In the genomic region with DNA sequence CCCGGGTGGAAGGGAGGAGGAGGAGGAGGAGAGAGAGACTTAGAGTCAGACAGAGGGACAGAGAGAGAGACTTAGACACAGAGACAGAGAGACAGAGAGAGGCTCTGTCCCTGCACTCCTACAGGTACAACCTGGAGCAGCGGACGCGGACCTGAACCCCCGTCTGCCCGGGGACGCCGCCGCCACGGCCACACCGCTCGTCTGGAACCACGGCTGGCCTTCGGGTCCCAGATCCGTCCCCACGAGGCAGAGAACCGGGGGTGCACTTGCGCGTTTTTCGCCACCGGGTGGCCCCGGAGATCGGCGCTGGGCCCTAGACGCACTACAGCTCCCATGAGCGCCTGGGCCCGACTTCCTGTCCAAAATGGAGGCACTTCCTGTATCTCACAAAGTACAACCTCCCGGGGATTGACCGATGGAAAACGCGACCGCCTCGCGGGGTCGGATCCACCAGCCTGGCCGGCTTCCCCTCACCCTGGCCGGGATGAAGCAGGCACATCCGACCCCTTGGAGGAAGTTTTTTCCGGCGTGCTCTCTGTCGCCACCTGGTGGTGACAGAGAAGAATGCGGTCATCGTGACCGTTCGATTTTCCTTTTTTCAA, we compare ENCODE assay signal across 8 mouse cellular contexts. TPM values are rescaled to one million over a fixed set of nuclear protein-coding genes. Genes with fewer than 3 reads are reported as not detected.
DNase-seq lines count a peak whose midpoint lies in the region; ATAC-seq and TF ChIP-seq lines count a peak whose summit lies in the region.
"Not testable (repeated sequence)": the region's sequence is repeated elsewhere in the genome, so short reads cannot be mapped to it uniquely, and the experiment has no call there.

TSS of gene Gm45844 (minus strand) at position 324 of the 602 bp plus-strand sequence.

- H3K27ac ChIP-seq in ES-E14 (ENCODE audit: insufficient read depth, low read depth, low read length, poor library complexity, severe bottlenecking); hindbrain, embryonic 11.5 days (ENCODE audit: low read depth, low read length): not testable (repeated sequence)

- in situ Hi-C loops in ES-E14 (cut with MboI; ENCODE audit: low sequenced_read_pairs in 2 of 2, unreplicated experiment in 2 of 2) = not testable (repeated sequence)

- not testable (repeated sequence) for H3K27me3 ChIP-seq in hindbrain, embryonic 11.5 days (ENCODE audit: control insufficient read depth, insufficient read depth, low read length)

- not testable (repeated sequence) for H3K4me1 ChIP-seq in ES-E14 (ENCODE audit: control insufficient read depth in 2 of 2, insufficient read depth in 2 of 2, low read length in 2 of 2, poor library complexity in 1 of 2); hindbrain, embryonic 11.5 days (replicated peaks; ENCODE audit: control insufficient read depth, insufficient read depth, low read length)

- not testable (repeated sequence) for DNase-seq in ES-E14 (ENCODE audit: low read depth, low spot score)
- peak; percentile 97 for DNase-seq in cerebellum, adult 9-10 months
- DNase-seq in frontal cortex, adult 2 months (ENCODE audit: extremely low spot score in 1 of 2, low spot score in 1 of 2) = peak; percentile 87 to 92
- peak; percentile 78 for DNase-seq in hindbrain, embryonic 11.5 days (ENCODE audit: low spot score)
- DNase-seq in layer of hippocampus, postnatal 14 days (ENCODE audit: low spot score in 2 of 2) = peak; percentile 91 to 96
- peak; percentile 92 for DNase-seq in lung, postnatal 10 days
- DNase-seq in ovary, postnatal 14 days (ENCODE audit: low spot score) = peak; percentile 82
- DNase-seq in thymus, postnatal 10 days (ENCODE audit: low spot score in 2 of 2) = peak; percentile 71 to 89

- H3K4me2 ChIP-seq in hindbrain, embryonic 11.5 days (replicated peaks; ENCODE audit: low read depth, low read length) = 0 out of 2 replicates have a peak within 1 kb of the TSS, but pooled peaks have one; percentile 8

- H3K9ac ChIP-seq in ES-E14 (ENCODE audit: insufficient read depth, low read depth, low read length, poor library complexity, severe bottlenecking); hindbrain, embryonic 11.5 days (ENCODE audit: low read depth, low read length): not testable (repeated sequence)

- peak; percentile 100 for ATAC-seq in hindbrain, embryonic 11.5 days (ENCODE audit: low FRiP score)

- H3K9me3 ChIP-seq in ES-E14 (ENCODE audit: control insufficient read depth, insufficient read depth, low read depth, low read length); hindbrain, embryonic 11.5 days (ENCODE audit: control insufficient read depth, low read length): not testable (repeated sequence)

- 41% methylated on average over 45 of the region's 45 CpGs for WGBS in hindbrain, embryonic 11.5 days

- H3K36me3 ChIP-seq in ES-E14 (ENCODE audit: control insufficient read depth, insufficient read depth, low read length, poor library complexity, severe bottlenecking); hindbrain, embryonic 11.5 days (ENCODE audit: control insufficient read depth, insufficient read depth, low read length): not testable (repeated sequence)

- H3K4me3 ChIP-seq in ES-E14 (ENCODE audit: insufficient read depth in 1 of 2, low read depth in 1 of 2, low read length in 2 of 2, poor library complexity in 1 of 2, severe bottlenecking in 1 of 2) = peak within 1 kb of the TSS in 1 of 2 experiments; percentile 17; a peak in 2 of 4 replicates
- peak within 1 kb of the TSS; percentile 13 for H3K4me3 ChIP-seq in hindbrain, embryonic 11.5 days (ENCODE audit: low read depth, low read length)

TF ChIP-seq in ES-E14, 5 proteins besides CTCF, POLR2A, EP300 and RAD21:
- peak; percentile 76 for TF ChIP-seq HCFC1 (IDR thresholded peaks at IDR 0.05; ENCODE audit: borderline replicate concordance, insufficient read depth, low read length)

RNA-seq across cellular contexts. Expression of gene Gm45844, which starts in this region (rescaled TPM):
- not detected in 2 replicates for total RNA-seq in ES-E14 (2012; rRNA removed)
- polyA plus RNA-seq in frontal cortex, adult 2 months (2012; rRNA removed) = 8.2 and 9.9 TPM in 2 replicates
- 1.9 and 2.8 TPM in 2 replicates for polyA plus RNA-seq in hindbrain, embryonic 11.5 days (2014; fragmentation: Nextera tagmentation; extraction: Ambion mirVana)
- total RNA-seq in layer of hippocampus, postnatal 14 days (2021) = 10 to 100 TPM; 10.6 to 12.7 TPM

Comparison
In these comparisons a context has a peak if more than half of its experiments do, and no peak if none do; other contexts are left out.
1. RNA of gene Gm45844 (total RNA-seq): 10.6 to 12.7 TPM in layer of hippocampus, postnatal 14 days; not detected in ES-E14; every median in the first group is over 10 times any median in the second.